Mouse (Mus musculus) stomach, embryonic 14.5 days (tissue): ENCODE measurements around the gene Ssrp1. TPM values are rescaled to one million over a fixed set of nuclear protein-coding genes. Genes with fewer than 3 reads are reported as not detected.
A peak's percentile ranks its signal among the peaks of the same experiment; 100 is the strongest.

Experiments used
- ATAC-seq: fragments of 200-750 bp; cut with Nextera tagmentation; 2 replicates; pipeline ENCODE4 v1.8.0; 2017; ENCODE audit warnings: low read depth, moderate TSS enrichment; ENCODE audit not compliant: insufficient number of reproducible peaks, insufficient read depth, low FRiP score
- H3K27ac ChIP-seq: fragments of 300-500 bp; sonication (generic); 2 replicates; pipeline ENCODE4 v1.5.1; 2014; ENCODE audit warnings: mild to moderate bottlenecking, low read length, moderate library complexity, mixed read lengths
- H3K27me3 ChIP-seq: fragments of 300-500 bp; sonication (generic); 2 replicates; pipeline ENCODE4 v1.6.1; 2014; ENCODE audit warnings: low read length, control low read depth, mixed read lengths; ENCODE audit not compliant: control insufficient read depth, insufficient read depth
- H3K36me3 ChIP-seq: fragments of 300-500 bp; sonication (generic); 2 replicates; pipeline ENCODE4 v1.6.1; 2014; ENCODE audit warnings: mild to moderate bottlenecking, control low read depth, low read length, moderate library complexity, mixed read lengths; ENCODE audit not compliant: control insufficient read depth, insufficient read depth
- H3K4me1 ChIP-seq: fragments of 300-500 bp; sonication (generic); 2 replicates; pipeline ENCODE4 v1.6.1; 2014; ENCODE audit warnings: low read length, control low read depth, mixed read lengths; ENCODE audit not compliant: control insufficient read depth, insufficient read depth
- H3K4me2 ChIP-seq: fragments of 300-500 bp; sonication (generic); replicated peaks from 2 replicates; pipeline ENCODE4 v1.6.1; 2014; ENCODE audit warnings: low read depth, low read length, control low read depth
- H3K4me3 ChIP-seq: fragments of 300-500 bp; sonication (generic); 2 replicates; pipeline ENCODE4 v1.5.1; 2014; ENCODE audit warnings: low read depth, low read length, control low read depth
- H3K9ac ChIP-seq: fragments of 300-500 bp; sonication (generic); replicated peaks from 2 replicates; pipeline ENCODE4 v1.6.1; 2014; ENCODE audit warnings: low read depth, mild to moderate bottlenecking, control low read depth, low read length, moderate library complexity, mixed read lengths
- H3K9me3 ChIP-seq: fragments of 300-500 bp; sonication (generic); 2 replicates; pipeline ENCODE4 v1.6.1; 2016; ENCODE audit warnings: low read depth, low read length, control low read depth; ENCODE audit not compliant: control insufficient read depth
- WGBS: fragments of 180-500 bp; shearing (Covaris S2); extraction: QIAGEN DNeasy Blood & Tissue Kit; methylation state at CpG from one replicate; pipeline ENCODE4 v1.1.7; 2014; 5-methylcytosine and 5-hydroxymethylcytosine counted together
- polyA plus RNA-seq: library from polyadenylated mRNA; unstranded; fragments of >200 nt; fragmentation: Nextera tagmentation; extraction: Ambion mirVana; gene quantifications from 2 replicates; pipeline ENCODE4 v1.2.1, GENCODE M21; 2014

The Ssrp1 gene
- polyA plus RNA-seq, 1 experiment from 2014 or later = 277 TPM

GRCm38 (mm10) chr2:85027281-85027680 lies 9.8 kb upstream of the Ssrp1 start:
- WGBS = 70% methylated on average over 5 of the region's 5 CpGs

GRCm38 (mm10) chr2:85029897-85030296 lies 7.1 kb upstream of the Ssrp1 start:
- H3K27ac ChIP-seq = no peak overlapping the region
- H3K4me3 ChIP-seq = no peak overlapping the region
- H3K4me2 ChIP-seq = no peak overlapping the region
- H3K27me3 ChIP-seq = no peaks in the 10 kb centered on the region
- no peak overlapping the region for H3K9ac ChIP-seq
- H3K9me3 ChIP-seq = no peaks in the 10 kb centered on the region
- H3K4me1 ChIP-seq = no peaks in the 10 kb centered on the region
- no peak; the same call in 1 of the 2 replicates for ATAC-seq
- no peaks in the 10 kb centered on the region for H3K36me3 ChIP-seq
- WGBS = 11% methylated on average over 6 of the region's 6 CpGs

More at GRCm38 (mm10) chr2:85027281-85027680, 9.8 kb upstream of the Ssrp1 start:
- no peaks in the 10 kb centered on the region for H3K4me1 ChIP-seq
- H3K27ac ChIP-seq = no peak overlapping the region
- H3K9ac ChIP-seq = no peak overlapping the region
- no peaks in the 10 kb centered on the region for H3K27me3 ChIP-seq
- no peak overlapping the region for H3K4me3 ChIP-seq
- H3K4me2 ChIP-seq = no peak overlapping the region
- ATAC-seq = no peak
- H3K36me3 ChIP-seq = no peaks in the 10 kb centered on the region
- no peaks in the 10 kb centered on the region for H3K9me3 ChIP-seq

GRCm38 (mm10) chr2:85030989-85031388 lies 6.0 kb upstream of the Ssrp1 start:
- 60% methylated on average over 6 of the region's 6 CpGs for WGBS
- Histone ChIP-seq H3K4me1 (no peaks in the 10 kb centered on the region), H3K9me3 (no peaks in the 10 kb centered on the region), H3K36me3 (no peaks in the 10 kb centered on the region), H3K4me3 (no peak overlapping the region), H3K4me2 (no peak overlapping the region), H3K9ac (no peak overlapping the region), H3K27me3 (no peaks in the 10 kb centered on the region), H3K27ac (no peak overlapping the region)
- no peak for ATAC-seq

GRCm38 (mm10) chr2:85033121-85033520 lies 3.9 kb upstream of the Ssrp1 start:
- H3K27ac ChIP-seq = no peak overlapping the region
- ATAC-seq = no peak
- H3K9me3 ChIP-seq = no peaks in the 10 kb centered on the region
- H3K4me2 ChIP-seq = no peak overlapping the region
- WGBS = 65% methylated on average over 2 of the region's 2 CpGs
- H3K27me3 ChIP-seq = no peaks in the 10 kb centered on the region
- H3K9ac ChIP-seq = no peak overlapping the region
- no peaks in the 10 kb centered on the region for H3K36me3 ChIP-seq
- H3K4me3 ChIP-seq = no peak overlapping the region
- 0 out of 2 replicates have a peak, but pooled peaks cover 3% of the 10 kb centered on the region for H3K4me1 ChIP-seq

- no peaks in the 10 kb centered on the region for H3K27me3 ChIP-seq
- no peaks in the 10 kb centered on the region for H3K36me3 ChIP-seq
- H3K9ac ChIP-seq = no peak overlapping the region
- no peak for ATAC-seq
- H3K4me3 ChIP-seq = no peak overlapping the region
- no peak overlapping the region for H3K4me2 ChIP-seq
- 83% methylated on average over 7 of the region's 7 CpGs for WGBS
- no peaks in the 10 kb centered on the region for H3K9me3 ChIP-seq
- H3K27ac ChIP-seq = no peak overlapping the region
- H3K4me1 ChIP-seq = 0 out of 2 replicates have a peak, but pooled peaks cover 6% of the 10 kb centered on the region
These were observed 2.9 kb upstream of the Ssrp1 start for GRCm38 (mm10) chr2:85034169-85034568.

- Histone ChIP-seq H3K4me2 (peak overlapping the region; percentile 64), H3K27me3 (no peaks in the 10 kb centered on the region), H3K36me3 (peaks cover 24% of the 10 kb centered on the region), H3K27ac (peak overlapping the region; percentile 52; the same call in 1 of the 2 replicates), H3K4me3 (peak overlapping the region; percentile 82), H3K4me1 (0 out of 2 replicates have a peak, but pooled peaks cover 6% of the 10 kb centered on the region), H3K9ac (peak overlapping the region; percentile 93), H3K9me3 (no peaks in the 10 kb centered on the region)
- WGBS = 6% methylated on average over 11 of the region's 11 CpGs
- ATAC-seq = peak; percentile 19; the same call in 1 of the 2 replicates
These were observed 457 bp upstream of the Ssrp1 start for GRCm38 (mm10) chr2:85036507-85037046.

- Histone ChIP-seq H3K4me1 (0 out of 2 replicates have a peak, but pooled peaks cover 6% of the 10 kb centered on the region), H3K9ac (peak overlapping the region; percentile 93; the same call in 1 of the 2 replicates), H3K4me3 (peak overlapping the region; percentile 82), H3K36me3 (peaks cover 41% of the 10 kb centered on the region), H3K9me3 (no peaks in the 10 kb centered on the region), H3K4me2 (peak overlapping the region; percentile 86), H3K27me3 (no peaks in the 10 kb centered on the region), H3K27ac (peak overlapping the region; percentile 52; the same call in 1 of the 2 replicates)
- 71% methylated on average over 13 of the region's 13 CpGs for WGBS
- ATAC-seq = no peak
These were observed 1.3 kb downstream of the Ssrp1 start for GRCm38 (mm10) chr2:85038336-85038735.

GRCm38 (mm10) chr2:85043623-85044022 lies 6.6 kb downstream of the Ssrp1 start:
- H3K4me2 ChIP-seq = no peak overlapping the region
- no peak overlapping the region for H3K4me3 ChIP-seq
- H3K9ac ChIP-seq = no peak overlapping the region
- H3K27me3 ChIP-seq = no peaks in the 10 kb centered on the region
- no peaks in the 10 kb centered on the region; the same call in 1 of the 2 replicates for H3K4me1 ChIP-seq
- WGBS = 90% methylated on average over 7 of the region's 7 CpGs
- peaks cover 81% of the 10 kb centered on the region for H3K36me3 ChIP-seq
- no peak overlapping the region for H3K27ac ChIP-seq
- ATAC-seq = no peak
- no peaks in the 10 kb centered on the region for H3K9me3 ChIP-seq

- H3K9ac ChIP-seq = no peak overlapping the region
- H3K4me2 ChIP-seq = no peak overlapping the region
- 77% methylated on average over 8 of the region's 8 CpGs for WGBS
- H3K27ac ChIP-seq = no peak overlapping the region
- no peaks in the 10 kb centered on the region for H3K9me3 ChIP-seq
- ATAC-seq = no peak
- H3K27me3 ChIP-seq = no peaks in the 10 kb centered on the region
- peaks cover 17% of the 10 kb centered on the region; the same call in 1 of the 2 replicates for H3K4me1 ChIP-seq
- peaks cover 61% of the 10 kb centered on the region for H3K36me3 ChIP-seq
- H3K4me3 ChIP-seq = no peak overlapping the region
These were observed 9.2 kb downstream of the Ssrp1 start for GRCm38 (mm10) chr2:85046222-85046621.
